Mouse (Mus musculus) cerebellum, adult 11 months (tissue): ENCODE data around the gene Slc25a20.
"Not testable (repeated sequence)": the region's sequence is repeated elsewhere in the genome, so short reads cannot be mapped to it uniquely, and the experiment has no call there.

Source experiments
- DNase-seq: peaks from one replicate; pipeline ENCODE4 v3.0.0; 2022

The Slc25a20 gene

GRCm38 (mm10) chr9:108661677-108662612 is at the start of gene Slc25a20:
Gene Slc25a20, plus strand, starts transcription at chr9:108662088.
- peak; percentile 68 for DNase-seq

- no peak for DNase-seq
These were observed 44.6 kb upstream of the Slc25a20 start for GRCm38 (mm10) chr9:108617301-108617700.

GRCm38 (mm10) chr9:108626498-108626897 is 35.4 kb upstream of the Slc25a20 start:
- no peak for DNase-seq

- DNase-seq, result no peak
These were observed 33.7 kb upstream of the Slc25a20 start for GRCm38 (mm10) chr9:108628141-108628540.

GRCm38 (mm10) chr9:108630683-108631082 is 31.2 kb upstream of the Slc25a20 start:
- no peak for DNase-seq

GRCm38 (mm10) chr9:108631631-108632256 is 30.1 kb upstream of the Slc25a20 start:
- DNase-seq, result no peak

GRCm38 (mm10) chr9:108632375-108632774 is 29.5 kb upstream of the Slc25a20 start:
- DNase-seq, result no peak

- DNase-seq, result no peak
These were observed 28.0 kb upstream of the Slc25a20 start for GRCm38 (mm10) chr9:108633846-108634245.

- DNase-seq, result no peak
These were observed 26.5 kb upstream of the Slc25a20 start for GRCm38 (mm10) chr9:108635415-108635814.

GRCm38 (mm10) chr9:108639825-108640224 is 22.1 kb upstream of the Slc25a20 start:
- no peak for DNase-seq

- no peak for DNase-seq
These were observed 13.7 kb upstream of the Slc25a20 start for GRCm38 (mm10) chr9:108648166-108648565.

GRCm38 (mm10) chr9:108648611-108649560 is 13.0 kb upstream of the Slc25a20 start, which contains the start of gene Arih2:
Gene Arih2, minus strand, starts transcription at chr9:108649386.
- DNase-seq, result peak; percentile 87

GRCm38 (mm10) chr9:108649561-108650440 is 12.1 kb upstream of the Slc25a20 start:
- no peak for DNase-seq

- no peak for DNase-seq
These were observed 7.1 kb upstream of the Slc25a20 start for GRCm38 (mm10) chr9:108654566-108655464.

- DNase-seq, result not testable (repeated sequence)
These were observed 6.0 kb upstream of the Slc25a20 start for GRCm38 (mm10) chr9:108655865-108656264.

GRCm38 (mm10) chr9:108662660-108663059 is 772 bp downstream of the Slc25a20 start:
- DNase-seq, result no peak

- no peak for DNase-seq
These were observed 8.0 kb downstream of the Slc25a20 start for GRCm38 (mm10) chr9:108669875-108670274.

- DNase-seq, result no peak
These were observed 11.3 kb downstream of the Slc25a20 start for GRCm38 (mm10) chr9:108673151-108673550.

- no peak for DNase-seq
These were observed 18.1 kb downstream of the Slc25a20 start for GRCm38 (mm10) chr9:108680026-108680425.

GRCm38 (mm10) chr9:108686475-108686887 is 24.6 kb downstream of the Slc25a20 start:
- DNase-seq, result no peak

GRCm38 (mm10) chr9:108687181-108687580 is 25.3 kb downstream of the Slc25a20 start:
- DNase-seq, result no peak
